Mouse (Mus musculus): ENCODE results near the gene Hist1h2ag. TPM values are rescaled to one million over a fixed set of nuclear protein-coding genes. Genes with fewer than 3 reads are reported as not detected.
A peak's percentile ranks its signal among the peaks of the same experiment; 100 is the strongest.

Hist1h2ag gene
- polyA plus RNA-seq, 1 experiment from 2014 or later, result 33.8 TPM

GRCm38 (mm10) chr13:22034443-22035266 is 8.1 kb downstream of the Hist1h2ag start:
- DNase-seq (ENCODE audit: low spot score) (peak; percentile 64), ATAC-seq (replicated peaks; ENCODE audit: low FRiP score, low read depth) (peak; percentile 38)
- no peaks in the 10 kb centered on the region for H3K27me3 ChIP-seq (ENCODE audit: insufficient read depth, low read length)
- under 1% methylated on average over 12 of the region's 14 CpGs for WGBS
- no peaks in the 10 kb centered on the region for H3K36me3 ChIP-seq (ENCODE audit: insufficient read depth, low read length)
- H3K4me2 ChIP-seq (ENCODE audit: low read length), result peak overlapping the region; percentile 64
- peak overlapping the region; percentile 36 for H3K9ac ChIP-seq (ENCODE audit: low read depth, low read length)
- TF ChIP-seq CTCF (IDR thresholded peaks at IDR 0.05; ENCODE audit: low read depth), result no peak
- H3K4me3 ChIP-seq (replicated peaks; ENCODE audit: low read depth, low read length), result peak overlapping the region; percentile 37
- H3K9me3 ChIP-seq (replicated peaks; ENCODE audit: low read length), result no peaks in the 10 kb centered on the region
- peak overlapping the region; percentile 75 for H3K27ac ChIP-seq
- H3K4me1 ChIP-seq (replicated peaks; ENCODE audit: insufficient read depth, low read length), result peaks cover 6% of the 10 kb centered on the region; the same call in 1 of the 2 replicates

DNA sequence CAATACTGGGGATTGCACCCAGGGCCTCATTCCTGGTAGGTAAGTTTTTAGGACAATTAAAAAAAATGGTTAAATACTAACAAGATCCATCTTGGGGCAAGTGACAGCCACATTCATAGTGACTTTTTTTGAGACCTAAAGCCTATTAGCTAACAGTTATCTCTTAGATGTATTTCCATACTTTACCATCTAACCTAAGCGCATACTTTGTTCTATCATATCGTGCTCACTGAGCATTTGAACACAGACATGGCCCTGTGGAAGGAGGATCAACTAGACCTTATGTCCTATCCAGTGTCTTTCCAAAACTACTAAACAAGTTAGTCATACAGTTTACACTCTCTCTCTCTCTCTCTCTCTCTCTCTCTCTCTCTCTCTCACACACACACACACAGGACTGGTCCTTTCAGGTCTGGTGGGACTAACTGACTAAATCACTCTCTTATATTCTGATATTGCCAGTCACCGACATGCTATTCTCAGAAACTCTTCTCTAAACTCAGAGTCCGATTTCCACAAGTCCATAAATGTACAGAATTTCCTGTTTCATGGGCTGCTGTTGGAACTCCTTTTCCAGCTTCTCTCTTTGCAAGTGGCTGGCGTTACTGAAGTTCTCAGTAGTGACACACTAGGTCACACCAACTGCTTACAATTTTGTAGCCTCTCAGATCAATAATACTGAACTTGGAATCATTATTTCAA is 8.9 kb downstream of the Hist1h2ag start:
- Histone ChIP-seq H3K36me3 (ENCODE audit: insufficient read depth, low read length) (no peaks in the 10 kb centered on the region), H3K9me3 (replicated peaks; ENCODE audit: low read length) (no peaks in the 10 kb centered on the region), H3K27ac (peak overlapping the region; percentile 60; the same call in 1 of the 2 replicates), H3K9ac (ENCODE audit: low read depth, low read length) (0 out of 2 replicates have a peak overlapping the region, but pooled peaks have one; percentile 14), H3K4me2 (ENCODE audit: low read length) (peak overlapping the region; percentile 64), H3K27me3 (ENCODE audit: insufficient read depth, low read length) (no peaks in the 10 kb centered on the region), H3K4me3 (replicated peaks; ENCODE audit: low read depth, low read length) (0 out of 2 replicates have a peak overlapping the region, but pooled peaks have one; percentile 37), H3K4me1 (replicated peaks; ENCODE audit: insufficient read depth, low read length) (peaks cover 6% of the 10 kb centered on the region; the same call in 1 of the 2 replicates)
- WGBS, result 41% methylated on average over 5 of the region's 5 CpGs
- ATAC-seq (replicated peaks; ENCODE audit: low FRiP score, low read depth), result no peak
- no peak for TF ChIP-seq CTCF (IDR thresholded peaks at IDR 0.05; ENCODE audit: low read depth)
- no peak for DNase-seq (ENCODE audit: low spot score)

DNA sequence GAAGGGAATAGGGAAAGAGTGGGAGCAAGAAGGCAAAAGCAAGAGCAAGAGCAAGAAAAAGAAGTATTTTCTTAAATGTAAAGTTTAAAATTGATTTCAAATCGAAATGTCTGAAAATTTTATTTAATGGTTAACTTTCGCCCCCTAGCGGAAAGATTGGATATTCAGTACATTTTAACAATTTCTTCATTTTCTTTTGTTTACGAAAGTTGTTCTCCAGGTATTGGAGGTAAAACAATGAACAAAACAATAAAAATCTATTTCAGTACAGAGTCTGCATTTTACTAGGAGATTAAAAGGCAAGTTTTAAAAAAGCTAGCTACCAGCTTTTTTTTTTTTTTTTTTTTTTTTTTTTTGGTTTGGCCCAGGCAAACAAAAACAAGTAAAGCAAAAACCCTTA is 12.3 kb downstream of the Hist1h2ag start:
- Histone ChIP-seq H3K4me2 (ENCODE audit: low read length) (no peak overlapping the region), H3K36me3 (ENCODE audit: insufficient read depth, low read length) (no peaks in the 10 kb centered on the region), H3K9me3 (replicated peaks; ENCODE audit: low read length) (no peaks in the 10 kb centered on the region), H3K9ac (ENCODE audit: low read depth, low read length) (no peak overlapping the region), H3K4me1 (replicated peaks; ENCODE audit: insufficient read depth, low read length) (no peaks in the 10 kb centered on the region; the same call in 1 of the 2 replicates), H3K4me3 (replicated peaks; ENCODE audit: low read depth, low read length) (no peak overlapping the region), H3K27ac (no peak overlapping the region), H3K27me3 (ENCODE audit: insufficient read depth, low read length) (no peaks in the 10 kb centered on the region)
- DNase-seq (ENCODE audit: low spot score) (peak; percentile 68), ATAC-seq (replicated peaks; ENCODE audit: low FRiP score, low read depth) (no peak)
- peak; percentile 66 for TF ChIP-seq CTCF (IDR thresholded peaks at IDR 0.05; ENCODE audit: low read depth)
- WGBS, result 8% methylated on average over 4 of the region's 4 CpGs

DNA sequence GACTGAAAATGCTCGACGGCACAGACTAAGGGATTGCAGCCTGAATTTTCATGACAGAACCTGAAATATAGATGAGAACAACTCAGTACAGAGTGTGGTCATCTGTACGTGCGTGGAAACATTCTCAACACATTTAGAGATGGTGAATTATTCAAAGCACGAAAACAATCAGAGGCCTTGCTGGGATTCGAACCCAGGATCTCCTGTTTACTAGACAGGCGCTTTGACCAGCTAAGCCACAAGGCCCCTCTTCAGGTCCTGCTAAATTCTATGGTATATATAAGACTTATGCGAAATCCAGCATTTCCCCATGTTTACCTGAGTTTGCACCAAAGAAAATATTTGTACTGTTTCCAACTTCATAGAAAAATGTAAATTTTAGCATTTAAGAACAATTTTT is 12.8 kb downstream of the Hist1h2ag start:
- no peak overlapping the region for H3K4me2 ChIP-seq (ENCODE audit: low read length)
- WGBS, result 47% methylated on average over 8 of the region's 8 CpGs
- DNase-seq (ENCODE audit: low spot score), result no peak

DNA sequence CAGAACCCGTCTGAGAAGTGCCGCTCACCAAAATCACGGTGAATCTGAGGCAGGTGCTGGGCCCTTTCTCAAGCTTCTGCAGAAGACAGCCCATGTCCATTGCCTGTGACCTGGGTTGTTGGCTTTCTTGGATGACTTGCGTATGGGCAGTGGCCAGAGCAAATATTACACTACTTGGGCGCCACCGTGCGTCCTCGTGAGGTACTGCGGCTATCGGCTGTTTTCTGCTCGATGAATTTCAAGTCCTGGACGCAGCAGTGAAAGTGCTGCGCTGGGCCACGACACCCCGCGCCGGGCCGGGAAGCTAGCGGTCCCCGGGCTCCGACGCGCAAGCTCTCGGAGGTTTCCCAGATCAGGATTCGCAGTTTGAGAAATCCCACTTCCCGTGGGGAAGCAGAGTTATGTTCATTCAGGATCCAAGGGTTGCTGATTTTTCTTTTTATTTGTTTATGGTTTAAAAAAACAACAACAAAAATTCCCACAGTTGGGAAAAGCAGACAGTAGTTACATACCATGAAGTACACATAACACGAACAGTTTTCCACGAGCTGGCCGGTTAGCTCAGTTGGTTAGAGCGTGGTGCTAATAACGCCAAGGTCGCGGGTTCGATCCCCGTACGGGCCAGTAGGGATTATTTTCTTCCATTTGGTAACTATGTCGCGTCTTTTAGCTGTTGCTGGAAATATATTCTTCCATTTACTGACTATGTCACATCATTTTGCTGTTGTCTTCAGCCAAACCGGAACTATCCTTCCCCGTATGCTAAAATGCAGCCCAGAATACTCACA is 13.9 kb downstream of the Hist1h2ag start:
- WGBS, result 2% methylated on average over 40 of the region's 40 CpGs
- TF ChIP-seq CTCF (IDR thresholded peaks at IDR 0.05; ENCODE audit: low read depth), result peak; percentile 95
- no peaks in the 10 kb centered on the region for H3K9me3 ChIP-seq (replicated peaks; ENCODE audit: low read length)
- H3K4me2 ChIP-seq (ENCODE audit: low read length), result peak overlapping the region; percentile 51
- H3K4me1 ChIP-seq (replicated peaks; ENCODE audit: insufficient read depth, low read length), result no peaks in the 10 kb centered on the region
- H3K27ac ChIP-seq, result peak overlapping the region; percentile 67; the same call in 1 of the 2 replicates
- peak; percentile 95 for DNase-seq (ENCODE audit: low spot score)
- peak overlapping the region; percentile 57 for H3K9ac ChIP-seq (ENCODE audit: low read depth, low read length)
- H3K27me3 ChIP-seq (ENCODE audit: insufficient read depth, low read length), result no peaks in the 10 kb centered on the region
- H3K36me3 ChIP-seq (ENCODE audit: insufficient read depth, low read length), result no peaks in the 10 kb centered on the region
- ATAC-seq (replicated peaks; ENCODE audit: low FRiP score, low read depth), result peak; percentile 75
- H3K4me3 ChIP-seq (replicated peaks; ENCODE audit: low read depth, low read length), result peak overlapping the region; percentile 43

More for the DNA sequence above, 12.8 kb downstream of the Hist1h2ag start:
- Histone ChIP-seq H3K9me3 (replicated peaks; ENCODE audit: low read length) (no peaks in the 10 kb centered on the region), H3K4me3 (replicated peaks; ENCODE audit: low read depth, low read length) (no peak overlapping the region), H3K9ac (ENCODE audit: low read depth, low read length) (no peak overlapping the region), H3K36me3 (ENCODE audit: insufficient read depth, low read length) (no peaks in the 10 kb centered on the region), H3K4me1 (replicated peaks; ENCODE audit: insufficient read depth, low read length) (no peaks in the 10 kb centered on the region; the same call in 1 of the 2 replicates), H3K27me3 (ENCODE audit: insufficient read depth, low read length) (no peaks in the 10 kb centered on the region), H3K27ac (no peak overlapping the region)
- TF ChIP-seq CTCF (IDR thresholded peaks at IDR 0.05; ENCODE audit: low read depth), result no peak
- no peak for ATAC-seq (replicated peaks; ENCODE audit: low FRiP score, low read depth)

Measured in kidney, postnatal 0 days (tissue).